Mouse (Mus musculus): Measurements from ENCODE around the gene Arf1. TPM values are rescaled to one million over a fixed set of nuclear protein-coding genes. Genes with fewer than 3 reads are reported as not detected.
"Not testable (repeated sequence)": the region's sequence is repeated elsewhere in the genome, so short reads cannot be mapped to it uniquely, and the experiment has no call there.

Gene Arf1
- polyA plus RNA-seq, 1 experiment: 10.0 TPM

DNA sequence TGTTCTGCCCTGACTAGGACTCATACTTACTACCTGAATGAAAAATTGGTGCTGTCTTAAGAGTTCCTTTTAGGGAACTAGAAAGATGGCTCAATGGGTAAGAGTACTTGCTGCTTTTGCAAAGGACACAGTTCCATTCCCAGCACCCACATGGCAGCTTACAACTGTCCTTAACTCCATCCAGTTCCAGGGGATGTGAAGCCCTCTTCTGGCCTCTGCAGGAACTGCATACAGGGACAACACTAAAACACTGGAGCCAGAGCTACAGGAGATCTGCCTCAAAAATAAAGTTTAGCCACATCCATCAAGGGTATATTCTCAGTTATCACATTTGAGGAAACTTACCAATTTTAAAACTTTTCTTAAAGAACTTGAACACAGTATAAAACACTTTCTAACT lies 9.0 kb downstream of the Arf1 start:
- Histone ChIP-seq H3K9me3 (ENCODE audit: control insufficient read depth, low read length) (no peaks in the 10 kb centered on the region; the same call in 1 of the 2 replicates), H3K36me3 (ENCODE audit: control insufficient read depth) (peaks cover 96% of the 10 kb centered on the region), H3K4me3 (replicated peaks) (no peak overlapping the region), H3K27me3 (ENCODE audit: control insufficient read depth) (no peaks in the 10 kb centered on the region), H3K4me1 (ENCODE audit: control insufficient read depth) (peaks cover 62% of the 10 kb centered on the region)
- TF ChIP-seq GATA1 (IDR thresholded peaks at IDR 0.05; ENCODE audit: low read length): no peak
- TF ChIP-seq TAL1 (IDR thresholded peaks at IDR 0.05; ENCODE audit: low read length): no peak

DNA sequence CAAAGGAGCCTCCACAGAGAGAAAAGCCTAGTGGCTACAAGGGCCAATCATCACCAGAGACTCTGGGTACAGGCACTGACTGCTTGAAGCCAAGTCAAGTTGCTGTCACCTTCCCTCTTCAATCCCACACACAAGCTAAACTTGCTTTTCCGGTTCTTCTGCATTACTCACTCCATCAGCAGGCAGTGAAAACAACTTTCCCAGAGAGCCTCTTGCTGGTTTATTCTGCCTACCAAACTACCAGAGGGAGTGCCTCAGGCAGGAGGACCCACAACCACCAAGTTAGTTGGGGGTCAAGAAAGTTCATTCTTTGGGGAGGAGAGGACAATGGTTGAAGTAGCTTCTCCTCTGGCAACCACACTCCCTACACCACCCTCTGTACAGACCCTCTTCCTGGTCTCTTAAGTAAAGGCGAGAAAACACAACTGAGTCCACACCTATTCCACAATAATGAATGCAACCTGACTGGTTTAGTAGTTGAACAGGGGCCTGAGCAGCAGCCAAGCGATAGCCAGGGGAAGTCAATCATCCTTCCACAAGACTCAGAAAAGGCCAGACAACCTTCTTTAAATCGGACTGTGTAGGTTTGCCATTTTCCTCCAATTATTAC lies 9.6 kb downstream of the Arf1 start:
- Histone ChIP-seq H3K4me1 (ENCODE audit: control insufficient read depth) (peaks cover 58% of the 10 kb centered on the region), H3K27me3 (ENCODE audit: control insufficient read depth) (no peaks in the 10 kb centered on the region), H3K9me3 (ENCODE audit: control insufficient read depth, low read length) (no peaks in the 10 kb centered on the region; the same call in 1 of the 2 replicates), H3K4me3 (replicated peaks) (no peak overlapping the region), H3K36me3 (ENCODE audit: control insufficient read depth) (peaks cover 96% of the 10 kb centered on the region)
- TF ChIP-seq GATA1 (IDR thresholded peaks at IDR 0.05; ENCODE audit: low read length): no peak
- no peak for TF ChIP-seq TAL1 (IDR thresholded peaks at IDR 0.05; ENCODE audit: low read length)

DNA sequence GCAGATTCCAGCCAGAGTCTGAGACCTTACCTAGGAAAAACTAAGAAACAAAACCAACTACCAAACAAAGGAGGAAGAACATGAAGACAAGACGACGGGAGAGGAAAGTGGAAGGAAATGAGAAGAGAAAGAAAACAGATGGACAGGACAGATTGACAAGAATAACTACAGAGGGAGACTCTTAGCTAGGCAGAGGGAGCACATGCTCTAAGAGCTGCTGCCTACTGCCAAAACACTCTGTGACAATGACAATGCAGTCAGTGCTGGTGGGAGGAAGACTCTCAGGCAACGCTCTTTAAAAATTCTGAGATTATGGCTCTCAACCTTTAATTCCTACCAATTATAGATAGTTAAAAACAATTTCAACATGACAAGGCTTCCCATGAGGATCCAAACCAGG lies 11.1 kb downstream of the Arf1 start:
- H3K4me1 ChIP-seq (ENCODE audit: control insufficient read depth): peaks cover 53% of the 10 kb centered on the region
- H3K4me3 ChIP-seq (replicated peaks): no peak overlapping the region
- H3K36me3 ChIP-seq (ENCODE audit: control insufficient read depth): peaks cover 97% of the 10 kb centered on the region
- no peaks in the 10 kb centered on the region; the same call in 1 of the 2 replicates for H3K9me3 ChIP-seq (ENCODE audit: control insufficient read depth, low read length)
- TF ChIP-seq GATA1 (IDR thresholded peaks at IDR 0.05; ENCODE audit: low read length) (no peak), TAL1 (IDR thresholded peaks at IDR 0.05; ENCODE audit: low read length) (no peak)
- no peaks in the 10 kb centered on the region for H3K27me3 ChIP-seq (ENCODE audit: control insufficient read depth)

DNA sequence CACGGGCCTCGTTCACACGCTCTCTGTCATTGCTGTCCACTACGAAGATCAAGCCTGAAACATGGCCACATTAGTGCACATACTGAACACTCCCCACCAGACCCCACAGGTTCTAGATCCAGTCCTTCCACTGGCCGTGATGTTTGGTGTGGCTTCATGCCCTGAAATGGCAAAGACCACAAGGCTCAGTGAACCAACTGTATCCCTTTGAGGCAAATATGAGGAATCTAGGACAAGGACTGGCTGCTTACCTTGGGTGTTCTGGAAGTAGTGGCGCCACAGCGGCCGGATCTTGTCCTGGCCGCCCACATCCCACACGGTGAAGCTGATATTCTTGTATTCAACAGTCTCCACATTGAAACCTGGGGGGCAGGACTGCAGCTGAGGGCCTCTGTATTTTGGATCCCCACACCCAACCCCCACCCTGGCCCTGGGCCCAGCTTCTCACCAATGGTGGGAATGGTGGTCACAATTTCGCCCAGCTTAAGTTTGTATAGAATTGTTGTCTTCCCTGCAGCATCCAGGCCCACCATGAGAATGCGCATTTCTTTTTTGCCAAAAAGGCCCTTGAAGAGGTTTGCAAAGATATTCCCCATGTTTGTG lies 15.1 kb downstream of the Arf1 start:
- Histone ChIP-seq H3K9me3 (ENCODE audit: control insufficient read depth, low read length) (no peaks in the 10 kb centered on the region), H3K27me3 (ENCODE audit: control insufficient read depth) (no peaks in the 10 kb centered on the region), H3K4me1 (ENCODE audit: control insufficient read depth) (peaks cover 59% of the 10 kb centered on the region), H3K4me3 (replicated peaks) (no peak overlapping the region), H3K36me3 (ENCODE audit: control insufficient read depth) (peaks cover 89% of the 10 kb centered on the region)
- no peak for TF ChIP-seq GATA1 (IDR thresholded peaks at IDR 0.05; ENCODE audit: low read length)
- no peak for TF ChIP-seq TAL1 (IDR thresholded peaks at IDR 0.05; ENCODE audit: low read length)

DNA sequence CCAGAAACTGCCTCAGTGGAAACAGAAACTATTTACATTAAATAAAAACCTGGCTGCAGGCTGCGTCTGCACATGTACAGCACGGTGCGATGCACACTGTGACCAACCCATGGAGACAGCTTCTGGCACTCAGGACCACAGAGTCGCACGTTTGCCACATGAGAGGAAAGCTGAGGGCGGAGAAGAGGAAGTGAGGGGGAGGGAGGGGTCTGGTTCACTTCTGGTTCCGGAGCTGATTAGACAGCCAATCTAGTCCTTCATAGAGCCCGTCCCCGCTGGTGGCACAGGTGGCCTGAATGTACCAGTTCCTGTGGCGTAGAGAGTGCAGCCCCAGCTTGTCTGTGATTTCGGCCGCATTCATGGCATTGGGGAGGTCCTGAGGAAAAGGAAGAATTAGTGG lies 15.8 kb downstream of the Arf1 start:
- H3K36me3 ChIP-seq (ENCODE audit: control insufficient read depth): peaks cover 83% of the 10 kb centered on the region
- H3K4me1 ChIP-seq (ENCODE audit: control insufficient read depth): peaks cover 61% of the 10 kb centered on the region
- not testable (repeated sequence) for H3K4me3 ChIP-seq (replicated peaks); H3K9me3 ChIP-seq (ENCODE audit: control insufficient read depth, low read length); H3K27me3 ChIP-seq (ENCODE audit: control insufficient read depth)

DNA sequence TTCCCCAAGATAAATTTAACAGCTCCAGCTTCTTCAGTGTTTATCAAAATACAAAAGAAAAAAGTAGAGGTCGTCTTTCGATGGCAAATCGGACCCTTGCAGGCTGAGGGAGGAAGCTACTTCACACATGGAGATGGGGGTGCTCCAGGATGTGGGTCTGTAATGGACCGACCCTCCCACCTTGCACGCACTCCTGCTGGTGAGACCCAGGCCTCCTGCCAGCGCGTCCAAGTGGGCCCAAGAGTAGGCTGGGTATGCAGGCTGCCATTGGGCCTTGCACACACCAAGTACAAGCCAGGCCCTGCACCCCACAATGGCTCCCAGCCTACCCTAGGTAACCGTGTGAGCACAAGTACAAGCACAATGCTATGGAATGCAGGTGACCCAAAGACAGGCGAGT lies 16.5 kb downstream of the Arf1 start:
- H3K4me3 ChIP-seq (replicated peaks); H3K9me3 ChIP-seq (ENCODE audit: control insufficient read depth, low read length); H3K27me3 ChIP-seq (ENCODE audit: control insufficient read depth): not testable (repeated sequence)
- H3K36me3 ChIP-seq (ENCODE audit: control insufficient read depth): peaks cover 80% of the 10 kb centered on the region
- H3K4me1 ChIP-seq (ENCODE audit: control insufficient read depth): peaks cover 63% of the 10 kb centered on the region

DNA sequence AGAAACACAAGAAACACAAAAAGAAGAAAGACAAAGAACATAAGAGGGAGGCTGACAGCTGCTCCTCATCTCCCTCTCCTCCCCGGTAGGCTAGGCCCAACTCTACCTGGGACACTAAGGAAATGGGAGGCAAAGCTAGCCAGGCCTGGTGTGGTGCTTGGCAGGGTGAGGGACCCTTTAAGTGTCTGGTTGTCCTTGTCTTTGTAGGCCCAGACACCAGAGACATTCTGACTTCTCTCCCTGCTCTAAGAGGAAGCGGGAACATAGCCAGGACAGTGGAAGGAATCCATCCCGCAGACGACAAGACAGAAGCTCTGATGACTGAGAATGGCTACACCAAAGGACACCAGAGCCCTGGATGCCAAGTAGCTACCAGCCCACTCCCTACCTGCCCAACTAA lies 18.1 kb downstream of the Arf1 start:
- no peak overlapping the region for H3K4me3 ChIP-seq (replicated peaks)
- H3K27me3 ChIP-seq (ENCODE audit: control insufficient read depth): no peaks in the 10 kb centered on the region
- H3K4me1 ChIP-seq (ENCODE audit: control insufficient read depth): peaks cover 56% of the 10 kb centered on the region
- no peak for TF ChIP-seq TAL1 (IDR thresholded peaks at IDR 0.05; ENCODE audit: low read length)
- TF ChIP-seq GATA1 (IDR thresholded peaks at IDR 0.05; ENCODE audit: low read length): no peak
- H3K36me3 ChIP-seq (ENCODE audit: control insufficient read depth): peaks cover 79% of the 10 kb centered on the region
- no peaks in the 10 kb centered on the region for H3K9me3 ChIP-seq (ENCODE audit: control insufficient read depth, low read length)

DNA sequence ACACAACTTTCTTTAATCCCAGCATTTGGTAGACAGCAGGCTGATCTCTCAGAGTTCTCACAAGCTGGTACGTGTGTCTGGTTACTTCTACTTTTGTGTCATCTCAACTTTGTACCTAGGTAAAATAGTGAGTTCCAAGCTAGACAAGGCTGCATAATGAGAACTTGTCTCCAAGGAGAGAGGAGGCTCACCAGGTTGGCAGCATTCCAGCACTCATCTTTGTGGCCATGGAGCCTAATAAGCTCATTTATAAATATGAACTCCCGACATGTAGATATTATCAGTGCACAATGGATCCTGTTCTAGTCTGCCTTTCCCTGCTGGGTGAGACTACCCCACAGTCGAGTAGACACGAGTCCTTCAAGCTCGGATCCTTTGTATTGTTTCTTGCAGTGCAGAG lies 18.5 kb downstream of the Arf1 start:
- H3K27me3 ChIP-seq (ENCODE audit: control insufficient read depth): no peaks in the 10 kb centered on the region
- H3K9me3 ChIP-seq (ENCODE audit: control insufficient read depth, low read length): no peaks in the 10 kb centered on the region
- peaks cover 79% of the 10 kb centered on the region for H3K36me3 ChIP-seq (ENCODE audit: control insufficient read depth)
- H3K4me3 ChIP-seq (replicated peaks): peak overlapping the region; percentile 86
- no peak for TF ChIP-seq TAL1 (IDR thresholded peaks at IDR 0.05; ENCODE audit: low read length)
- TF ChIP-seq GATA1 (IDR thresholded peaks at IDR 0.05; ENCODE audit: low read length): no peak
- peaks cover 56% of the 10 kb centered on the region for H3K4me1 ChIP-seq (ENCODE audit: control insufficient read depth)

DNA sequence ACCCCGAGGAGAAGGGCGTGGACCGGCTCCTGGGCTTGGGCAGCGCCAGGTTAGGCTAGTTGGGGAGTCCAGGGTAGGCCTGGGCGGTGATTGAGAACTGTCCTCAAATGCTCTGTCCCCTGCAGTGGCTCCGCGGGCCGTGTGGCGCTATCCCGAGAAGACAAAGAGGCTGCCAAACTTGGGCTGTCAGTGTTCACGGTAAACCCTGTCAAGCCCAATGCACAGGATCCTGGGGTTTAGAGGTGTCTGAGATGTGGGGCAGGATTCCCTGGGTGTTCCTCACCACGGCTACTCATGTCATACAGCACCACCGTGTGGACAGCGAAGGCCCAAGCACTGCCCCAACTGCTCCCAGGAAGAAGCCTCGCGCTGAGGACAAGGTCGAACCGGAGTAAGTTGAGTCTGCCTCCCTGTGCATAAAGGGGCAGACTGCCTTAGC lies 19.0 kb downstream of the Arf1 start:
- TF ChIP-seq GATA1 (IDR thresholded peaks at IDR 0.05; ENCODE audit: low read length): no peak
- TF ChIP-seq TAL1 (IDR thresholded peaks at IDR 0.05; ENCODE audit: low read length): no peak
- peaks cover 59% of the 10 kb centered on the region for H3K4me1 ChIP-seq (ENCODE audit: control insufficient read depth)
- no peaks in the 10 kb centered on the region for H3K27me3 ChIP-seq (ENCODE audit: control insufficient read depth)
- H3K4me3 ChIP-seq (replicated peaks): peak overlapping the region; percentile 86
- peaks cover 79% of the 10 kb centered on the region for H3K36me3 ChIP-seq (ENCODE audit: control insufficient read depth)
- H3K9me3 ChIP-seq (ENCODE audit: control insufficient read depth, low read length): no peaks in the 10 kb centered on the region

All from erythroblast, embryonic 14.5 days (primary cell).